Mouse (Mus musculus): ENCODE measurements around the gene Pla2g2d.

GRCm38 (mm10) chr4:138805248-138805647, 29.7 kb downstream of the Pla2g2d start:
- TF ChIP-seq CTCF (IDR thresholded peaks at IDR 0.05; ENCODE audit: insufficient read depth, low read depth, low read length) (no peak), POLR2A (IDR thresholded peaks at IDR 0.05; ENCODE audit: insufficient read depth, low read depth, low read length) (no peak)
